Mouse (Mus musculus) C2C12 (cell line): Measurements from ENCODE around the gene Timp2.

Experiments
- CEBPB ChIP-seq: IDR thresholded peaks from one replicate; pipeline ENCODE4 v1.6.1; 2011; ENCODE audit warnings: low read depth, mild to moderate bottlenecking, control low read depth, moderate library complexity
- CTCF ChIP-seq: IDR thresholded peaks from one replicate; pipeline ENCODE4 v1.5.1; 2011; ENCODE audit not compliant: control insufficient read depth, insufficient read depth, insufficient read length
- FOSL1 ChIP-seq: IDR thresholded peaks from one replicate; pipeline ENCODE4 v1.8.0; 2011; ENCODE audit warnings: mild to moderate bottlenecking, low read length; ENCODE audit not compliant: poor library complexity, insufficient read depth, severe bottlenecking
- MAX ChIP-seq: IDR thresholded peaks from one replicate; pipeline ENCODE4 v1.6.1; 2011; ENCODE audit warnings: mild to moderate bottlenecking, control low read depth
- MYOD1 ChIP-seq: IDR thresholded peaks from one replicate; pipeline ENCODE4 v1.6.1; 2011; ENCODE audit warnings: low read depth; ENCODE audit not compliant: control insufficient read depth, insufficient read length
- MYOG ChIP-seq: IDR thresholded peaks from one replicate; pipeline ENCODE4 v1.6.1; 2011; ENCODE audit not compliant: control insufficient read depth, insufficient read length; ENCODE audit errors: extremely low read depth
- USF1 ChIP-seq: IDR thresholded peaks from one replicate; pipeline ENCODE4 v1.6.1; 2011; ENCODE audit warnings: low read depth, mild to moderate bottlenecking, control low read depth, moderate library complexity

GRCm38 (mm10) chr11:118263146-118263545 is 92.4 kb downstream of the Timp2 start:
- TF ChIP-seq CTCF (no peak), FOSL1 (no peak), MYOG (no peak), MYOD1 (no peak), USF1 (no peak), MAX (no peak), CEBPB (no peak)
